35 mouse cellular contexts compared by ENCODE assay signal in the genomic region with DNA sequence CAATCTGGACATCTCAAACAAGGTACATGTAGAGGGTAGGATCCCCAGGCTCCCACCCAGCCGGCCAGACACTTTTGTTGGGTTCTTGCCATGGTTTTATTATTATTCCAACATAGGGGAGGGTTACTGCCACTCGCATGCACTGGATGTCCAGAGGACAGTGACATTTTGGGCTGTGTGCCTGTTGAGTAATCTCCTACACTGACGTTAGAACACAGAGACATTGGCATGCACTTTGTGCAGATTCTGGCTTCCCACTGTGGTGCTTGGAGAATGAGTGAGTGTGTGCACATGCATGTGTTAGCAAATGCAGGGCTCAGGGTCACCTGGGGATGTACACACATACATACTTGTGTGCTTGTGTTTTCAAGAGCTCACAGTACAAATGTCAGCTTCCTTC. TPM values are rescaled to one million over a fixed set of nuclear protein-coding genes. Genes with fewer than 3 reads are reported as not detected.
DNase-seq lines count a peak whose midpoint lies in the region; ATAC-seq and TF ChIP-seq lines count a peak whose summit lies in the region.
"Had no signal": no experiment of that assay in that cellular context is flagged by ENCODE, and none has a peak within 500 bp of the region (broad histone marks: within the 10 kb centered on the region; RNA-seq: fewer than 3 reads in every experiment).

No protein-coding gene starts in this region.

- no peak overlapping the region for H3K4me3 ChIP-seq in liver, adult 2 months (ENCODE audit: insufficient read depth, low read depth, low read length)
- no peak overlapping the region for H3K4me3 ChIP-seq in liver, embryonic 12.5 days
- H3K4me3 ChIP-seq in lung, embryonic 15.5 days, result no peak overlapping the region
- H3K4me3 ChIP-seq: embryonic facial prominence, embryonic 10.5 days; embryonic facial prominence, embryonic 13.5 days; erythroblast, embryonic 14.5 days; forebrain, embryonic 12.5 days; forebrain, embryonic 15.5 days; heart, embryonic 12.5 days; heart, embryonic 15.5 days; hindbrain, embryonic 10.5 days; hindbrain, embryonic 13.5 days had no signal

- peaks cover 46% of the 10 kb centered on the region for H3K36me3 ChIP-seq in liver, adult 2 months (ENCODE audit: control insufficient read depth, insufficient read depth, low read length)
- peaks cover 38% of the 10 kb centered on the region for H3K36me3 ChIP-seq in liver, embryonic 12.5 days
- peaks cover 18% of the 10 kb centered on the region; the same call in 1 of the 2 replicates for H3K36me3 ChIP-seq in lung, embryonic 15.5 days

- H3K27me3 ChIP-seq in liver, adult 2 months (ENCODE audit: control insufficient read depth, insufficient read depth, low read length), result no peaks in the 10 kb centered on the region
- H3K27me3 ChIP-seq in liver, embryonic 12.5 days (replicated peaks), result no peaks in the 10 kb centered on the region
- H3K27me3 ChIP-seq in lung, embryonic 15.5 days, result no peaks in the 10 kb centered on the region
- H3K27me3 ChIP-seq: embryonic facial prominence, embryonic 13.5 days; forebrain, embryonic 12.5 days; forebrain, embryonic 15.5 days; heart, embryonic 12.5 days; heart, embryonic 15.5 days; hindbrain, embryonic 13.5 days had no signal

- H3K79me2 ChIP-seq in liver, adult 2 months (ENCODE audit: control insufficient read depth, insufficient read depth, low read length), result no peaks in the 10 kb centered on the region; the same call in 1 of the 2 replicates

- TF ChIP-seq POLR2A in liver, adult 2 months (IDR thresholded peaks at IDR 0.05; ENCODE audit: extremely low read depth, insufficient read depth, low read length), result no peak

- DNase-seq in liver, adult 2 months (ENCODE audit: extremely low read depth, low read depth, low spot score), result peak; percentile 91
- DNase-seq in lung, adult 18-20 months, result no peak
- DNase-seq in adipocyte (ENCODE audit: low spot score), result peak; percentile 28
- peak; percentile 56 for DNase-seq in lung, postnatal 10 days
- DNase-seq: adrenal gland, adult 2 months; adrenal gland, postnatal 14 days; cerebellum, adult 11 months; cerebellum, adult 2 months; cerebellum, adult 9-11 months; cerebellum, postnatal 36 days; embryo, embryonic 11 days; gastrocnemius, postnatal 25 days; heart, postnatal 10 days; heart, postnatal 36 days had no signal

- WGBS in liver, adult 2 months, result 21% methylated on average over 3 of the region's 3 CpGs
- 64% methylated on average over 3 of the region's 3 CpGs for WGBS in liver, embryonic 12.5 days (ENCODE audit: insufficient replicate concordance)
- 68% methylated on average over 3 of the region's 3 CpGs for WGBS in lung, embryonic 15.5 days

- TF ChIP-seq CTCF in liver, adult 2 months (IDR thresholded peaks at IDR 0.05; ENCODE audit: low read depth, low read length), result no peak

- ATAC-seq in liver, embryonic 12.5 days, result no peak
- peak; percentile 43; the same call in 1 of the 2 replicates for ATAC-seq in lung, embryonic 15.5 days (ENCODE audit: borderline replicate concordance, extremely low read depth, low FRiP score, low TSS enrichment)
- no peak for ATAC-seq in megakaryocyte progenitor cell, adult 5-6 weeks (replicated peaks; ENCODE audit: poor library complexity)
- ATAC-seq: CD4-positive, CD25-positive, alpha-beta regulatory T cell, adult 4 months; forebrain, embryonic 15.5 days; hindbrain, embryonic 16.5 days had no signal

- H3K9me3 ChIP-seq in liver, embryonic 12.5 days (replicated peaks), result no peaks in the 10 kb centered on the region
- no peaks in the 10 kb centered on the region for H3K9me3 ChIP-seq in lung, embryonic 15.5 days
- H3K9me3 ChIP-seq: embryonic facial prominence, embryonic 10.5 days; embryonic facial prominence, embryonic 13.5 days; forebrain, embryonic 12.5 days; forebrain, embryonic 15.5 days; heart, embryonic 12.5 days; heart, embryonic 15.5 days; hindbrain, embryonic 10.5 days; hindbrain, embryonic 13.5 days had no signal

- peak overlapping the region; percentile 3 for H3K27ac ChIP-seq in liver, adult 2 months (replicated peaks; ENCODE audit: insufficient read depth, low read depth, low read length)
- H3K27ac ChIP-seq in liver, embryonic 12.5 days, result no peak overlapping the region
- peak overlapping the region; percentile 18; the same call in 1 of the 2 replicates for H3K27ac ChIP-seq in lung, embryonic 15.5 days
- H3K27ac ChIP-seq: embryonic facial prominence, embryonic 10.5 days; embryonic facial prominence, embryonic 13.5 days; forebrain, embryonic 12.5 days; forebrain, embryonic 15.5 days; heart, embryonic 15.5 days; hindbrain, embryonic 10.5 days; hindbrain, embryonic 13.5 days had no signal

- no peak overlapping the region for H3K4me2 ChIP-seq in liver, embryonic 12.5 days
- H3K4me2 ChIP-seq in lung, embryonic 15.5 days, result no peak overlapping the region
- H3K4me2 ChIP-seq: embryonic facial prominence, embryonic 13.5 days; forebrain, embryonic 12.5 days; forebrain, embryonic 15.5 days; heart, embryonic 12.5 days; heart, embryonic 15.5 days; hindbrain, embryonic 13.5 days had no signal

- no peak overlapping the region for H3K9ac ChIP-seq in liver, adult 2 months (ENCODE audit: low read depth, low read length)
- no peak overlapping the region for H3K9ac ChIP-seq in liver, embryonic 12.5 days
- H3K9ac ChIP-seq in lung, embryonic 15.5 days, result no peak overlapping the region
- H3K9ac ChIP-seq: embryonic facial prominence, embryonic 13.5 days; forebrain, embryonic 12.5 days; forebrain, embryonic 15.5 days; heart, embryonic 12.5 days; heart, embryonic 15.5 days; hindbrain, embryonic 13.5 days had no signal

- H3K4me1 ChIP-seq in liver, adult 2 months (ENCODE audit: control insufficient read depth, insufficient read depth, low read length), result peaks cover 14% of the 10 kb centered on the region
- H3K4me1 ChIP-seq in liver, embryonic 12.5 days, result no peaks in the 10 kb centered on the region
- peaks cover 17% of the 10 kb centered on the region for H3K4me1 ChIP-seq in lung, embryonic 15.5 days
- H3K4me1 ChIP-seq: embryonic facial prominence, embryonic 10.5 days; embryonic facial prominence, embryonic 13.5 days; forebrain, embryonic 12.5 days; forebrain, embryonic 15.5 days had no signal

RNA-seq across cellular contexts. Expression of a gene that starts 55.2 kb away (rescaled TPM):
- total RNA-seq in liver, adult 2 months (2014; rRNA removed), result not detected in 2 replicates
- polyA plus RNA-seq in liver, adult 2 months (2012; rRNA removed), result not detected in 2 replicates
- not detected in 2 replicates for polyA plus RNA-seq in liver, embryonic 12.5 days (2016; fragmentation: Nextera tagmentation; extraction: Ambion mirVana)
- not detected in 2 replicates for polyA plus RNA-seq in lung, embryonic 15.5 days (2015; fragmentation: Nextera tagmentation; extraction: Ambion mirVana)
- total RNA-seq in megakaryocyte progenitor cell, adult 5-6 weeks (2015), result not detected in 2 replicates
- total RNA-seq in megakaryocyte progenitor cell, adult 5-6 weeks (2017), result not detected in 2 replicates
- total RNA-seq: adrenal gland, adult 2 months; adrenal gland, postnatal 14 days; adrenal gland, postnatal 4 days; gastrocnemius, adult 8-10 months; gastrocnemius, postnatal 25 days; heart, adult 18-20 months; heart, postnatal 10 days; heart, postnatal 36 days; MEL had no signal
- polyA plus RNA-seq: adrenal gland, adult 2 months; C2C12; CD4-positive, CD25-positive, alpha-beta regulatory T cell, adult 4 months; cerebellum, adult 2 months; cortical plate, adult 2 months; embryonic facial prominence, embryonic 10.5 days; embryonic facial prominence, embryonic 13.5 days; erythroblast, embryonic 14.5 days; forebrain, embryonic 12.5 days; forebrain, embryonic 15.5 days; gonadal fat pad, adult 2 months; heart, embryonic 12.5 days; heart, embryonic 15.5 days; hindbrain, embryonic 10.5 days; hindbrain, embryonic 13.5 days; hindbrain, embryonic 16.5 days had no signal

Comparison
In these comparisons a context has a peak if more than half of its experiments do, and no peak if none do; other contexts are left out.
1. DNase-seq: peak in liver, adult 2 months (single experiment), adipocyte (single experiment) and lung, postnatal 10 days (single experiment); none in lung, adult 18-20 months (0 of 2).